8 mouse cellular contexts compared by ENCODE assay signal in the genomic region with DNA sequence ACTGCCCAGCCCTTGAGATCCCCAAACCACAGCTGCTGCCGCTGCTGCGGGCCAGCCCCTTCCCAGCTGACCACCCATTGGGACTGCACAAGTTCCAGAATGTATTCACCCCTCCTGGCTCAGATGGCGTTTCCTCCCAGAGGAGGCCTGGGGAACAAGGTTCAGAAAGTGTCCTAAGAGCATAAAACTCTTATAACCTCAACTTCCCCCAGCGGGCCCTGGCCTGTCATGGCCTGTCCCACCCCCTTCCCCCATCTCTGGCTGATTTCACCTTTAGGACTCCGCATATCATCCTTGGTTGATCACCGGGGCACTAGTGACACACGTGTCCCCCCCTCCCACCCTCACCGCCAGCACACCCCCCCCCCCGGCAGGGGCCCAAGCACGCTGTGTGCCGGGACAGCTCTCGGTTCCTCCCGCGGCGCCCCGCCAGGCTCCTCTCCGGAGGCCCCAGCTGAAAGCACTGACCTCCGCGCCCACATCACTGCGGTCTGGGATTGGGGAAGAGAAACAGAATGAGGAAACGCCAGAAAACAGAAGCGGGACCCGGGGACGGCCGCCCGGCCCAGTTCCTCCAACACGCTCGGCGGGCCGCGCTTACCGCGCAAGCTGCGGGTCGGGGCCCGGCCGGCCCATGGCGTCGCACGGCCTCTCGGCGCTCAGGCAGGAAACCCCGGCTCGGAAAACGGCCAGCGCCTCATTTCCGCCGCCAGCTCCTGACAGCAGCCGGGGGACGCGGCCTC. TPM values are rescaled to one million over a fixed set of nuclear protein-coding genes. Genes with fewer than 3 reads are reported as not detected.
DNase-seq lines count a peak whose midpoint lies in the region; ATAC-seq and TF ChIP-seq lines count a peak whose summit lies in the region.

No protein-coding gene starts in this region.

- peak overlapping the region; percentile 94 for H3K9ac ChIP-seq in ES-Bruce4 (ENCODE audit: low read depth, poor library complexity, severe bottlenecking)
- peak overlapping the region; percentile 78 for H3K9ac ChIP-seq in forebrain, embryonic 15.5 days (replicated peaks)
- H3K9ac ChIP-seq in lung, embryonic 15.5 days, result peak overlapping the region; percentile 67

- no peaks in the 10 kb centered on the region for H3K36me3 ChIP-seq in ES-Bruce4 (ENCODE audit: control insufficient read depth, insufficient read depth, low read length, poor library complexity, severe bottlenecking)
- no peaks in the 10 kb centered on the region for H3K36me3 ChIP-seq in forebrain, embryonic 15.5 days
- no peaks in the 10 kb centered on the region for H3K36me3 ChIP-seq in lung, embryonic 15.5 days
- no peaks in the 10 kb centered on the region; the same call in 1 of the 2 replicates for H3K36me3 ChIP-seq in small intestine, adult 2 months (ENCODE audit: control insufficient read depth, insufficient read depth, low read length)

- H3K9me3 ChIP-seq in ES-Bruce4 (replicated peaks; ENCODE audit: control insufficient read depth, insufficient read depth, low read length, poor library complexity, severe bottlenecking), result no peaks in the 10 kb centered on the region
- no peaks in the 10 kb centered on the region for H3K9me3 ChIP-seq in forebrain, embryonic 15.5 days
- H3K9me3 ChIP-seq in lung, embryonic 15.5 days, result no peaks in the 10 kb centered on the region

- WGBS in forebrain, embryonic 15.5 days, result 1% methylated on average over 49 of the region's 51 CpGs
- WGBS in lung, embryonic 15.5 days, result under 1% methylated on average over 45 of the region's 51 CpGs
- under 1% methylated on average over 50 of the region's 51 CpGs for WGBS in small intestine, adult 2 months

- no peak overlapping the region for H3K27ac ChIP-seq in ES-Bruce4 (ENCODE audit: insufficient read depth, low read length)
- H3K27ac ChIP-seq in forebrain, embryonic 15.5 days (replicated peaks), result peak overlapping the region; percentile 44; the same call in 1 of the 2 replicates
- H3K27ac ChIP-seq in lung, embryonic 15.5 days, result peak overlapping the region; percentile 88
- peak overlapping the region; percentile 90 for H3K27ac ChIP-seq in small intestine, adult 2 months (ENCODE audit: insufficient read depth, low read depth, low read length)

- peak overlapping the region; percentile 85 for H3K4me3 ChIP-seq in ES-Bruce4 (ENCODE audit: low read depth, low read length)
- H3K4me3 ChIP-seq in forebrain, embryonic 15.5 days, result peak overlapping the region; percentile 87
- peak overlapping the region; percentile 87 for H3K4me3 ChIP-seq in lung, embryonic 15.5 days
- peak overlapping the region; percentile 94 for H3K4me3 ChIP-seq in small intestine, adult 2 months (ENCODE audit: low read depth, low read length)

- no peak for TF ChIP-seq POLR2A in ES-Bruce4 (IDR thresholded peaks at IDR 0.05; ENCODE audit: insufficient read depth, low read length)
- peak; percentile 20; the same call in 1 of the 2 replicates for TF ChIP-seq POLR2A in small intestine, adult 2 months (IDR thresholded peaks at IDR 0.05; ENCODE audit: low read depth, low read length)

- ATAC-seq in forebrain, embryonic 15.5 days (replicated peaks), result peak; percentile 16; the same call in 1 of the 2 replicates
- peak; percentile 2 for ATAC-seq in inflammation-experienced regulatory T-cells, adult 6 months
- ATAC-seq in lung, embryonic 15.5 days (ENCODE audit: borderline replicate concordance, extremely low read depth, low FRiP score, low TSS enrichment), result 0 out of 2 replicates have a peak, but pooled peaks have one; percentile 0

- TF ChIP-seq CTCF in ES-Bruce4 (IDR thresholded peaks at IDR 0.05; ENCODE audit: low read depth, low read length), result no peak
- TF ChIP-seq CTCF in small intestine, adult 2 months (IDR thresholded peaks at IDR 0.05; ENCODE audit: extremely low read depth, insufficient read length, insufficient replicate concordance, low read depth, low read length), result no peak

- H3K27me3 ChIP-seq in ES-Bruce4 (ENCODE audit: control insufficient read depth, insufficient read depth, low read length, poor library complexity, severe bottlenecking), result no peaks in the 10 kb centered on the region
- H3K27me3 ChIP-seq in forebrain, embryonic 15.5 days, result peaks cover 23% of the 10 kb centered on the region
- no peaks in the 10 kb centered on the region for H3K27me3 ChIP-seq in lung, embryonic 15.5 days
- H3K27me3 ChIP-seq in small intestine, adult 2 months (ENCODE audit: control insufficient read depth, insufficient read depth, low read length), result no peaks in the 10 kb centered on the region

- peak overlapping the region; percentile 97 for H3K4me2 ChIP-seq in forebrain, embryonic 15.5 days (replicated peaks)
- peak overlapping the region; percentile 83 for H3K4me2 ChIP-seq in lung, embryonic 15.5 days

- TF ChIP-seq EP300 in ES-Bruce4 (IDR thresholded peaks at IDR 0.05; ENCODE audit: insufficient read depth, low read depth, low read length), result no peak

- intact Hi-C loops in heart, postnatal 25 days (cut with DNase I), result no loop called here

- peak; percentile 97 for DNase-seq in heart, adult 11 months
- DNase-seq in heart, postnatal 25 days (ENCODE audit: low spot score), result no peak
- no peak for DNase-seq in adrenal gland, adult 2 months

- peaks cover 11% of the 10 kb centered on the region for H3K4me1 ChIP-seq in ES-Bruce4 (ENCODE audit: control insufficient read depth, insufficient read depth, low read length)
- peaks cover 42% of the 10 kb centered on the region for H3K4me1 ChIP-seq in forebrain, embryonic 15.5 days
- H3K4me1 ChIP-seq in lung, embryonic 15.5 days, result peaks cover 59% of the 10 kb centered on the region
- peaks cover 30% of the 10 kb centered on the region for H3K4me1 ChIP-seq in small intestine, adult 2 months (ENCODE audit: control insufficient read depth, insufficient read depth, insufficient read length, low read length)

RNA-seq across cellular contexts. Expression of gene Sh2b3, which starts 1.3 kb away (rescaled TPM):
- 10 to 100 TPM; 20.3 to 27.3 TPM for total RNA-seq in heart, postnatal 25 days (2021)
- polyA plus RNA-seq in ES-Bruce4 (2011; ENCODE audit: insufficient read depth, insufficient read length, low read depth, missing spikeins), result 8.0 and 8.5 TPM in 2 replicates
- polyA plus RNA-seq in forebrain, embryonic 15.5 days (2015; fragmentation: Nextera tagmentation; extraction: Ambion mirVana), result 5.9 and 6.7 TPM in 2 replicates
- polyA plus RNA-seq in inflammation-experienced regulatory T-cells, adult 6 months (2017; shearing (Covaris generic)), result 10 to 100 TPM in 2 of 3 experiments, 1 to 10 TPM in 1; 4.6 to 15.4 (median 13.6) TPM
- polyA plus RNA-seq in lung, embryonic 15.5 days (2015; fragmentation: Nextera tagmentation; extraction: Ambion mirVana), result 20.5 and 21.2 TPM in 2 replicates
- 62.5 and 88.1 TPM in 2 replicates for polyA plus RNA-seq in small intestine, adult 2 months (2012; rRNA removed)
- total RNA-seq in adrenal gland, adult 2 months (2021), result 10 to 100 TPM; 28.8 to 32.1 TPM
- polyA plus RNA-seq in adrenal gland, adult 2 months (2012; rRNA removed), result 138 and 147 TPM in 2 replicates

RNA-seq across cellular contexts. Expression of gene Pheta1, which starts 12.7 kb away (rescaled TPM):
- 10 to 100 TPM; 12.2 to 13.2 TPM for total RNA-seq in heart, postnatal 25 days (2021)
- 5.8 TPM in 2 replicates for polyA plus RNA-seq in ES-Bruce4 (2011; ENCODE audit: insufficient read depth, insufficient read length, low read depth, missing spikeins)
- 58.9 and 59.3 TPM in 2 replicates for polyA plus RNA-seq in forebrain, embryonic 15.5 days (2015; fragmentation: Nextera tagmentation; extraction: Ambion mirVana)
- polyA plus RNA-seq in inflammation-experienced regulatory T-cells, adult 6 months (2017; shearing (Covaris generic)), result 1 to 10 TPM in 2 of 3 experiments, under 1 TPM in 1; 0.25 to 1.5 (median 1.0) TPM
- polyA plus RNA-seq in lung, embryonic 15.5 days (2015; fragmentation: Nextera tagmentation; extraction: Ambion mirVana), result 27.2 and 27.5 TPM in 2 replicates
- polyA plus RNA-seq in small intestine, adult 2 months (2012; rRNA removed), result 98.0 and 283 TPM in 2 replicates
- total RNA-seq in adrenal gland, adult 2 months (2021), result 1 to 10 TPM; 5.6 to 9.2 TPM
- 24.3 and 27.4 TPM in 2 replicates for polyA plus RNA-seq in adrenal gland, adult 2 months (2012; rRNA removed)
